In genomic region chr5:134500062-134500461, GRCm38 (mm10) we compare ENCODE assay signal across 9 mouse cellular contexts. TPM values are rescaled to one million over a fixed set of nuclear protein-coding genes. Genes with fewer than 3 reads are reported as not detected.
A peak's percentile ranks its signal among the peaks of the same experiment; 100 is the strongest.
DNase-seq lines count a peak whose midpoint lies in the region; ATAC-seq lines count a peak whose summit lies in the region.
"Had no signal": no experiment of that assay in that cellular context is flagged by ENCODE, and none has a peak within 500 bp of the region (broad histone marks: within the 10 kb centered on the region; RNA-seq: fewer than 3 reads in every experiment).

No protein-coding gene starts in this region.

- peaks cover 37% of the 10 kb centered on the region for H3K36me3 ChIP-seq in neural tube, embryonic 11.5 days (ENCODE audit: control insufficient read depth, insufficient read depth, low read length)

- H3K27ac ChIP-seq in neural tube, embryonic 11.5 days (ENCODE audit: low read depth, low read length) = no peak overlapping the region
- H3K27ac ChIP-seq: neural tube, embryonic 12.5 days had no signal

- H3K4me2 ChIP-seq in neural tube, embryonic 11.5 days (ENCODE audit: low read depth) = no peak overlapping the region
- H3K4me2 ChIP-seq: neural tube, embryonic 12.5 days had no signal

- intact Hi-C loops in heart, postnatal 14 days (cut with DNase I) = loop anchor here (2.0 kb wide), 1 partner anchor 401 kb away; no protein-coding TSS in a partner anchor

- 81% methylated on average over 4 of the region's 4 CpGs for WGBS in neural tube, embryonic 11.5 days

- DNase-seq in adrenal gland, adult 18-20 months (ENCODE audit: low spot score in 2 of 2) = peak; percentile 46 to 63
- no peak for DNase-seq in adrenal gland, adult 8-10 months
- peak; percentile 53 for DNase-seq in neural tube, embryonic 11.5 days (ENCODE audit: low spot score)
- no peak for DNase-seq in neural tube, embryonic 10.5 days (ENCODE audit: extremely low spot score, low spot score)
- DNase-seq in cerebellum, adult 11 months = peak; percentile 59
- DNase-seq in heart, postnatal 14 days = peak; percentile 56 to 68
- peak; percentile 50 to 62 for DNase-seq in lung, adult 18-20 months
- peak; percentile 36 for DNase-seq in spleen, adult 12 weeks (ENCODE audit: low spot score)

- no peak overlapping the region for H3K4me3 ChIP-seq in neural tube, embryonic 11.5 days (ENCODE audit: low read depth, low read length)
- H3K4me3 ChIP-seq: neural tube, embryonic 12.5 days had no signal

- ATAC-seq in neural tube, embryonic 11.5 days (ENCODE audit: insufficient read depth, low FRiP score, low TSS enrichment) = no peak

- no peaks in the 10 kb centered on the region for H3K9me3 ChIP-seq in neural tube, embryonic 11.5 days (ENCODE audit: control insufficient read depth, low read length)
- H3K9me3 ChIP-seq: neural tube, embryonic 12.5 days had no signal

- no peaks in the 10 kb centered on the region for H3K27me3 ChIP-seq in neural tube, embryonic 11.5 days (ENCODE audit: control insufficient read depth, insufficient read depth, low read length)
- H3K27me3 ChIP-seq: neural tube, embryonic 12.5 days had no signal

- no peak overlapping the region for H3K9ac ChIP-seq in neural tube, embryonic 11.5 days (ENCODE audit: low read length)
- H3K9ac ChIP-seq: neural tube, embryonic 12.5 days had no signal

- H3K4me1 ChIP-seq in neural tube, embryonic 11.5 days (ENCODE audit: control insufficient read depth, insufficient read depth, low read length) = no peaks in the 10 kb centered on the region

RNA-seq across cellular contexts. Expression of gene Gtf2ird1, which starts 43.5 kb away (rescaled TPM):
- total RNA-seq in adrenal gland, adult 18-20 months (2021) = 10 to 100 TPM; 44.9 to 71.0 TPM
- 10 to 100 TPM; 46.0 to 93.0 (median 63.1) TPM for total RNA-seq in adrenal gland, adult 8-10 months (2022)
- 75.6 and 79.9 TPM in 2 replicates for polyA plus RNA-seq in neural tube, embryonic 11.5 days (2014; fragmentation: Nextera tagmentation; extraction: Ambion mirVana)
- total RNA-seq in heart, postnatal 14 days (2021) = 10 to 100 TPM; 28.6 to 30.9 TPM

RNA-seq across cellular contexts. Expression of gene Clip2, which starts 52.2 kb away (rescaled TPM):
- total RNA-seq in adrenal gland, adult 18-20 months (2021) = 10 to 100 TPM; 16.7 to 17.7 TPM
- total RNA-seq in adrenal gland, adult 8-10 months (2022) = 10 to 100 TPM; 18.8 to 28.2 (median 22.9) TPM
- 7.6 and 8.1 TPM in 2 replicates for polyA plus RNA-seq in neural tube, embryonic 11.5 days (2014; fragmentation: Nextera tagmentation; extraction: Ambion mirVana)
- total RNA-seq in heart, postnatal 14 days (2021) = 10 to 100 TPM; 10.2 to 10.3 TPM

RNA-seq across cellular contexts. Expression of gene Syna, which starts 59.9 kb away (rescaled TPM):
- not detected for total RNA-seq in adrenal gland, adult 18-20 months (2021)
- total RNA-seq in adrenal gland, adult 8-10 months (2022) = not detected
- polyA plus RNA-seq in neural tube, embryonic 11.5 days (2014; fragmentation: Nextera tagmentation; extraction: Ambion mirVana) = not detected in 2 replicates
- not detected for total RNA-seq in heart, postnatal 14 days (2021)

Comparison
In these comparisons a context has a peak if more than half of its experiments do, and no peak if none do; other contexts are left out.
1. DNase-seq: peak in adrenal gland, adult 18-20 months (2 of 2), neural tube, embryonic 11.5 days (single experiment), cerebellum, adult 11 months (single experiment), heart, postnatal 14 days (2 of 2), lung, adult 18-20 months (2 of 2) and spleen, adult 12 weeks (single experiment); none in adrenal gland, adult 8-10 months (single experiment) and neural tube, embryonic 10.5 days (single experiment).